Mouse (Mus musculus): ENCODE results near the gene Rab3gap2.

Rab3gap2 gene

GRCm38 (mm10) chr1:185334136-185334535, 130.2 kb downstream of the Rab3gap2 start:
- no peak for DNase-seq

- no peak for DNase-seq
Measured at GRCm38 (mm10) chr1:185335231-185335765, 131.4 kb downstream of the Rab3gap2 start.
